Mouse (Mus musculus): ENCODE data around the gene Rnf123. TPM values are rescaled to one million over a fixed set of nuclear protein-coding genes. Genes with fewer than 3 reads are reported as not detected.
"Not testable (repeated sequence)": the region's sequence is repeated elsewhere in the genome, so short reads cannot be mapped to it uniquely, and the experiment has no call there.

Rnf123 gene
- polyA plus RNA-seq, 1 experiment, result 33.4 TPM

GRCm38 (mm10) chr9:108020741-108021140 lies 62.4 kb downstream of the Rnf123 start:
- no peaks in the 10 kb centered on the region for H3K27me3 ChIP-seq (ENCODE audit: control insufficient read depth, insufficient read depth, insufficient read length)
- no peak overlapping the region for H3K4me2 ChIP-seq (ENCODE audit: low read depth)
- TF ChIP-seq MYOG (IDR thresholded peaks at IDR 0.05; ENCODE audit: control insufficient read depth in 1 of 3, insufficient read depth in 1 of 3, insufficient read length in 2 of 3, low read depth in 2 of 3) (no peak), MAX (IDR thresholded peaks at IDR 0.05; ENCODE audit: low read depth) (no peak), POLR2A (IDR thresholded peaks at IDR 0.05; ENCODE audit: insufficient read length, low read depth) (no peak), CEBPB (IDR thresholded peaks at IDR 0.05; ENCODE audit: insufficient read depth, poor library complexity, severe bottlenecking) (no peak), E2F4 (IDR thresholded peaks at IDR 0.05; ENCODE audit: insufficient read depth) (no peak), TCF3 (IDR thresholded peaks at IDR 0.05; ENCODE audit: insufficient read length, low read depth) (no peak), POLR2AphosphoS2 (IDR thresholded peaks at IDR 0.05; ENCODE audit: insufficient read length, low read depth) (no peak), TCF12 (IDR thresholded peaks at IDR 0.05; ENCODE audit: insufficient read depth, poor library complexity, severe bottlenecking) (no peak), USF1 (IDR thresholded peaks at IDR 0.05; ENCODE audit: low read depth) (no peak), SRF (IDR thresholded peaks at IDR 0.05; ENCODE audit: control insufficient read depth, insufficient read length, low read depth) (no peak)
- H3K79me2 ChIP-seq (ENCODE audit: control insufficient read depth, insufficient read depth), result peaks cover 19% of the 10 kb centered on the region
- H3K36me3 ChIP-seq (ENCODE audit: control insufficient read depth, insufficient read depth), result peaks cover 9% of the 10 kb centered on the region
- H3ac ChIP-seq (ENCODE audit: control insufficient read depth, insufficient read length), result no peak overlapping the region
- no peak overlapping the region for H3K4me3 ChIP-seq

DNA sequence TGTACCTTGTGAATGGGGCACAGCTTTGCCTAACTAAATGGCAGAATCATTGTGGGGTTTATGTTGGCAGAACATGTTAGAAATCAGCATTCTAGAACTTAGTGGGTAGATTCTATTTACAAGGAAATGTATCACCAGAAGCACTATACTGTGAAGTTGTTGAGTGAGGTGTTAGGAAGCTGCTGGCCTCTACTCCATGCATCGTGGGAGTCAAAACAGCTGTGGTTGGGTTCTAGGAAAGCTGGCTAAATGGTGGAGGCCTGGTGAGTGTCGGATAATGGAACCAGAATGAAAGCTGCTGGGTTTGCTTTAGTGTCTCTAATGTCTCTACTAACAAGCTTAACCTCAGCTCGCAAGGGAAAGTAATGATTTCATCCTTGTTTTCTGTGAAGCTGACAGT lies 66.0 kb downstream of the Rnf123 start:
- H3K4me2 ChIP-seq (ENCODE audit: low read depth), result no peak overlapping the region
- no peaks in the 10 kb centered on the region for H3K27me3 ChIP-seq (ENCODE audit: control insufficient read depth, insufficient read depth, insufficient read length)
- H3ac ChIP-seq (ENCODE audit: control insufficient read depth, insufficient read length), result no peak overlapping the region
- H3K79me2 ChIP-seq (ENCODE audit: control insufficient read depth, insufficient read depth), result peaks cover 23% of the 10 kb centered on the region
- no peaks in the 10 kb centered on the region for H3K36me3 ChIP-seq (ENCODE audit: control insufficient read depth, insufficient read depth)
- TF ChIP-seq TCF3 (IDR thresholded peaks at IDR 0.05; ENCODE audit: insufficient read length, low read depth), result no peak
- TF ChIP-seq MYOD1 (IDR thresholded peaks at IDR 0.05; ENCODE audit: control insufficient read depth in 1 of 3, insufficient read length in 2 of 3, low read depth in 2 of 3), result no peak
- TF ChIP-seq MAX (IDR thresholded peaks at IDR 0.05; ENCODE audit: low read depth), result no peak
- no peak for TF ChIP-seq REST (IDR thresholded peaks at IDR 0.05; ENCODE audit: insufficient read depth, insufficient read length)
- TF ChIP-seq TCF12 (IDR thresholded peaks at IDR 0.05; ENCODE audit: insufficient read depth, poor library complexity, severe bottlenecking), result no peak
- no peak for TF ChIP-seq MYOG (IDR thresholded peaks at IDR 0.05; ENCODE audit: control insufficient read depth in 1 of 3, insufficient read depth in 1 of 3, insufficient read length in 2 of 3, low read depth in 2 of 3)
- no peak overlapping the region for H3K4me3 ChIP-seq

DNA sequence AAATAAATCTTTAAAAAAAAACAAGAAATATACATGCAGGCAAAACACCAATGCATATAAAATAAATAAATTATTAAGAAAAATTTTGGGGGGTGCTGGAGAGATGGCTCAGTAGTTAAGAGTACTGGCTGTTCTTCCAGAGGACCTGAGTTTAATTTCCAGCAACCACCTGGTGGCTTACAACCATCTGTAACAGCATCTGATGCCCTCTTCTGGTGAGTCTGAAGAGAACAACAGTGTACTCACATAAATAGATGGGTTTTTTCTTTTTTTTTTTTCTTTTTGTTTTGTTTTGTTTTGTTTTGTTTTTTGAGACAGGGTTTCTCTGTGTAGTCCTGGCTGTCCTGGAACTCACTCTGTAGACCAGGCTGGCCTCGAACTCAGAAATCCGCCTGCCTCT lies 69.6 kb downstream of the Rnf123 start:
- H3K79me2 ChIP-seq (ENCODE audit: control insufficient read depth, insufficient read depth), result peaks cover 40% of the 10 kb centered on the region
- H3K4me3 ChIP-seq; H3K4me2 ChIP-seq (ENCODE audit: low read depth); H3K27me3 ChIP-seq (ENCODE audit: control insufficient read depth, insufficient read depth, insufficient read length); H3ac ChIP-seq (ENCODE audit: control insufficient read depth, insufficient read length); H3K36me3 ChIP-seq (ENCODE audit: control insufficient read depth, insufficient read depth): not testable (repeated sequence)

DNA sequence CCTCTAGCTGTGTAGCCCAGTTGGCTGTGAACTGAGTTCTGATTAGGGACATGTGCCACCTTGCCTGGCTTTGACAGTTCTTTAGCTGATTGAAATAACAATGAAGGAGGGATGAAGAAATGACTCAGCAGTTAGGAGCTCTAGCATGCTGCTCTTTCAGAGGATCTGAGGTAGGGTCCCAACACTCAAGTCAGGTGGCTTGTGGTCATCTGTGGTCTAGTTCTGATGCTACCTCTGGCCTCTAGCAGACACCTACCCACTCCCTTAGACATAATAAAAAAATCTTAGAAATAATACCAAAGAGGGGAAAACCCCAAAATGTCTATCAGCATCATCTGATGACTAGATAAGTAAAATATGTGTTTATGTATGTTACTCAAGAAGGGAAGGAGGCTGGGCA lies 72.8 kb downstream of the Rnf123 start:
- no peak for TF ChIP-seq MYOG (IDR thresholded peaks at IDR 0.05; ENCODE audit: control insufficient read depth in 1 of 3, insufficient read depth in 1 of 3, insufficient read length in 2 of 3, low read depth in 2 of 3)
- TF ChIP-seq MYOD1 (IDR thresholded peaks at IDR 0.05; ENCODE audit: control insufficient read depth in 1 of 3, insufficient read length in 2 of 3, low read depth in 2 of 3), result no peak
- no peak for TF ChIP-seq POLR2A (IDR thresholded peaks at IDR 0.05; ENCODE audit: insufficient read length, low read depth)
- no peak for TF ChIP-seq POLR2AphosphoS2 (IDR thresholded peaks at IDR 0.05; ENCODE audit: insufficient read length, low read depth)
- TF ChIP-seq SRF (IDR thresholded peaks at IDR 0.05; ENCODE audit: control insufficient read depth, insufficient read length, low read depth), result no peak
- Histone ChIP-seq H3ac (ENCODE audit: control insufficient read depth, insufficient read length) (no peak overlapping the region), H3K27me3 (ENCODE audit: control insufficient read depth, insufficient read depth, insufficient read length) (no peaks in the 10 kb centered on the region), H3K79me2 (ENCODE audit: control insufficient read depth, insufficient read depth) (peaks cover 69% of the 10 kb centered on the region), H3K4me2 (ENCODE audit: low read depth) (no peak overlapping the region), H3K4me3 (no peak overlapping the region), H3K36me3 (ENCODE audit: control insufficient read depth, insufficient read depth) (no peaks in the 10 kb centered on the region)

- H3K27me3 ChIP-seq (ENCODE audit: control insufficient read depth, insufficient read depth, insufficient read length), result no peaks in the 10 kb centered on the region
- H3K4me3 ChIP-seq, result no peak overlapping the region
- TF ChIP-seq E2F4 (IDR thresholded peaks at IDR 0.05; ENCODE audit: insufficient read depth) (no peak), SRF (IDR thresholded peaks at IDR 0.05; ENCODE audit: control insufficient read depth, insufficient read length, low read depth) (no peak), POLR2AphosphoS2 (IDR thresholded peaks at IDR 0.05; ENCODE audit: insufficient read length, low read depth) (no peak), REST (IDR thresholded peaks at IDR 0.05; ENCODE audit: insufficient read depth, insufficient read length) (no peak), TCF12 (IDR thresholded peaks at IDR 0.05; ENCODE audit: insufficient read depth, poor library complexity, severe bottlenecking) (no peak), POLR2A (IDR thresholded peaks at IDR 0.05; ENCODE audit: insufficient read length, low read depth) (no peak), MYOG (IDR thresholded peaks at IDR 0.05; ENCODE audit: control insufficient read depth in 1 of 3, insufficient read depth in 1 of 3, insufficient read length in 2 of 3, low read depth in 2 of 3) (no peak), TCF3 (IDR thresholded peaks at IDR 0.05; ENCODE audit: insufficient read length, low read depth) (no peak), CEBPB (IDR thresholded peaks at IDR 0.05; ENCODE audit: insufficient read depth, poor library complexity, severe bottlenecking) (no peak), MAX (IDR thresholded peaks at IDR 0.05; ENCODE audit: low read depth) (no peak)
- H3K36me3 ChIP-seq (ENCODE audit: control insufficient read depth, insufficient read depth), result no peaks in the 10 kb centered on the region
- H3ac ChIP-seq (ENCODE audit: control insufficient read depth, insufficient read length), result no peak overlapping the region
- H3K79me2 ChIP-seq (ENCODE audit: control insufficient read depth, insufficient read depth), result peaks cover 93% of the 10 kb centered on the region
- H3K4me2 ChIP-seq (ENCODE audit: low read depth), result no peak overlapping the region
Observed at GRCm38 (mm10) chr9:108008041-108008440, 75.1 kb downstream of the Rnf123 start.

Measured in myocyte (in vitro differentiated cells).